Mouse (Mus musculus): ENCODE data around the gene Smarcc1.

Gene Smarcc1

DNA sequence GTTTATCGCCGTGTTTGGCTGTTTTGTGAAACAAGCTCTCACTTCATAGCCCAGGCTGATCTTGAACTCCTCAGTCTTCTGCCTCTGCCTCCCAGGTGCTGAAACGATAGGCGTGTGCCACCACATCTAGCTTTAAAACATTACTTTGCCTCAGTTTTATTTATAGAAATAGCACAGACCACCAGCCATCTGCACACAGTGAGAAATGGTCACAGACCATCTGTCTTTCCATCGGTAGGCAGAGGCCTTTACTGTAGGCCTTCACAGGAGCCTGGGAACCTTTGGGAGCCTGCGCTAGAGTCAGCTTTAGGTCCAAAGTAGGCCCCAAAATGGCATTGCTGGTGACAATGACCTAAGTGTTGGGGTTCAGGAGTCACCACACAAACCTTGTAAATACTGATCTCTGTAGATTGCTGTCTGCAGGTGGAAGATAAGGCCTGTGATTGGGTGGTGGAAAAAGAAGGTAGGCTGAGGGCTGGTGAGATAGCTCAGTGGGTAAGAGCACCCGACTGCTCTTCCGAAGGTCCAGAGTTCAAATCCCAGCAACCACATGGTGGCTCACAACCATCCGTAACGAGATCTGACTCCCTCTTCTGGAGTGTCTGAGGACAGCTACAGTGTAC, 166.7 kb downstream of the Smarcc1 start:
- no peak for DNase-seq (ENCODE audit: low read depth)

DNA sequence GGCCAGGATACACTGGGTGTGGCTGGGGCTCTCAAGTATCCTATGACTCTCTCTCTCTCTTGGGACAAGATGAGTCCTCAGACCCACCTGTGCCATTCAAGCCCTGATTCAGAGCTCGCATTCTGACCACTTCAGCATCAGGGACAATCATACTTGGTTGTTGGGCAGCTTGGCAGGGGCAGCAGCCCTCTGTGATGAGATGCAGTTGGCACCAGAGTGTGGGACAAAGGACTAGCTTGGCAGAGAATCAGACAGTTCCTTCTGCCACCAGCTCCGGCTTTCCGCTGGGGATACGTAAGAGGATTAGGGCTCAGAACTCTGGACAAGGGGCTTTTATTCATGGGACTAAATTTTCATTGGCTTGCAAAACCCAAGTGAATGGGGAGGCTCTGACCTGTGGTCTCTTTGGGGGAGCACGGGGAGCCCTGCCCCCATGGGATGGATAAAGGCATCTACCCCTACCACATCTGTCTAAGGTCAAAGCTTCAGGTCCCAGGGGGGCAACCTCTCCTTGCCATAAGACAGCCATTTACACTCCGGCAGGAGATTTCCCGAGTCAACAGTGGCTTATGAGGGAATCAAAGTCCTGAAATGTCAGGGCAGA, 169.9 kb downstream of the Smarcc1 start:
- DNase-seq (ENCODE audit: low read depth): no peak
